Mouse (Mus musculus): ENCODE measurements around the gene 1700028P14Rik. TPM values are rescaled to one million over a fixed set of nuclear protein-coding genes. Genes with fewer than 3 reads are reported as not detected.

The 1700028P14Rik gene
- polyA plus RNA-seq, 1 experiment from 2014 or later, result not detected

DNA sequence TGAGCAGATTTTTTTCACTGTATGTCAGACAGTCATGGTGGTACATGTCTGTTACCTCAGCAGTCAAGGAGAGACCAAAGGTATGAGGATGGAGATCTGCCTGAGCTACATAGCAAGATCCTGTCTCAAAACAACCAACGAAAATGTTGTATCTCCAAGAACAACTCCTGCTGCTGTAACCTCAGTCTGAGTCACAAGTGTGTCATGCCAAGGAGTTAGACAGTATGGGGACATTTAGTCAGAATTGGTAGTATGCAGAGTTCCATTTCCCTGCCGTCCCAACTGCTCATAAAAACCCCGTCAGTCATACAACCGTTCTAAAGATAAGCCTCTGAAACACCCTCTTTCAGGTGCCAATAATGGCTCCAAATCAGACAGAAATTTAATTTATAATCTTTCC lies 130.8 kb downstream of the 1700028P14Rik start:
- Histone ChIP-seq H3K4me1 (no peaks in the 10 kb centered on the region), H3K4me2 (no peak overlapping the region), H3K27ac (no peak overlapping the region), H3K4me3 (no peak overlapping the region), H3K36me3 (no peaks in the 10 kb centered on the region), H3K9ac (no peak overlapping the region), H3K27me3 (no peaks in the 10 kb centered on the region), H3K9me3 (no peaks in the 10 kb centered on the region)
- 91% methylated on average over 4 of the region's 4 CpGs for WGBS
- ATAC-seq (ENCODE audit: insufficient number of reproducible peaks, insufficient read depth, low FRiP score, low TSS enrichment, low read depth), result no peak

- no peak overlapping the region for H3K4me2 ChIP-seq
- H3K4me1 ChIP-seq, result no peaks in the 10 kb centered on the region
- H3K36me3 ChIP-seq, result no peaks in the 10 kb centered on the region
- no peak for ATAC-seq (ENCODE audit: insufficient number of reproducible peaks, insufficient read depth, low FRiP score, low TSS enrichment, low read depth)
- 82% methylated on average over 8 of the region's 8 CpGs for WGBS
- H3K4me3 ChIP-seq, result no peak overlapping the region
- H3K27ac ChIP-seq, result no peak overlapping the region
- no peaks in the 10 kb centered on the region for H3K27me3 ChIP-seq
- H3K9me3 ChIP-seq, result no peaks in the 10 kb centered on the region
- no peak overlapping the region for H3K9ac ChIP-seq
Observed at GRCm38 (mm10) chr19:23521071-23521470, 131.5 kb downstream of the 1700028P14Rik start.

DNA sequence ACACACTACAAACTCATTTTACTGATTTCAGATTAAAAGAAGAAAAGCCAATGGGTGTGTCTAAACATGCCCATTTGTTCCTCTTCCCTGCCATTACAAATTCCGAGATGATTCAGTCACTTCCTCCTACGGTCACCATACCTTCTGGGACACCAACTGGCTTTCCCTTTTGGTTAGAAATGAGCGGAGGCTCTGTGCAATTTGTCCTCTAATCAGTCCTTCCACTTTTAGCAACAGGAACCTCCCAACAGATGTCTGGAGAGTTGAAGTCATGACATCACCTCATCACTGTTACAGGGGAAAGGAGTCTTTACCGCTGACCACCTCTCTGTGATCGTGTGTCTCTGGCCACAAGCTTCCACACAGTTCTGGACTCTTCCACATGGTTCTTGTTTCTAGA lies 132.0 kb downstream of the 1700028P14Rik start:
- WGBS, result 59% methylated on average over 5 of the region's 5 CpGs
- Histone ChIP-seq H3K4me2 (no peak overlapping the region), H3K27ac (no peak overlapping the region), H3K9me3 (no peaks in the 10 kb centered on the region), H3K4me1 (no peaks in the 10 kb centered on the region), H3K4me3 (no peak overlapping the region), H3K27me3 (no peaks in the 10 kb centered on the region), H3K9ac (no peak overlapping the region), H3K36me3 (no peaks in the 10 kb centered on the region)
- no peak for ATAC-seq (ENCODE audit: insufficient number of reproducible peaks, insufficient read depth, low FRiP score, low TSS enrichment, low read depth)

- H3K4me2 ChIP-seq, result no peak overlapping the region
- H3K27me3 ChIP-seq, result no peaks in the 10 kb centered on the region
- H3K27ac ChIP-seq, result no peak overlapping the region
- no peak overlapping the region for H3K4me3 ChIP-seq
- no peaks in the 10 kb centered on the region for H3K9me3 ChIP-seq
- no peaks in the 10 kb centered on the region for H3K36me3 ChIP-seq
- ATAC-seq (ENCODE audit: insufficient number of reproducible peaks, insufficient read depth, low FRiP score, low TSS enrichment, low read depth), result no peak
- WGBS, result 90% methylated on average over 5 of the region's 5 CpGs
- no peak overlapping the region for H3K9ac ChIP-seq
- no peaks in the 10 kb centered on the region for H3K4me1 ChIP-seq
Observed at GRCm38 (mm10) chr19:23518477-23518876, 134.1 kb downstream of the 1700028P14Rik start.

DNA sequence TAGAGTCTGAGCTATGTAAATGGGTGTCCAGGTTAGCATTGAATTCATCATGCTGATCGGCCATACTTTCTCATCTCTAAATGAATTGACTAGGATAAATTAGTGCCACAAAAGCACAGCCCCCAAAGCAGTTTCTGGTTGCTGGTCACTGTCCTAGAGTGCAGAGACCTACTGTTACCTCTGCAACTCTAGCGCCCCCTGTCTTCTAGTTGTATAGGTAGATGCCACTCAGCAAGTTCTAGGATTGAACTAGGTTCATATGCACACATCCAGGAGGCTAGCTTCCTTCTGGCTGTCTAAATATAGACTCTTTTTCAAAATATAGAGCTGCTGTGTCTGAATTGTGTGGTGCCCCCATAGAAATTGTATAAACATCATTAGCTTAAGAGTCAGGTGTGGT lies 141.3 kb downstream of the 1700028P14Rik start:
- Histone ChIP-seq H3K9me3 (no peaks in the 10 kb centered on the region), H3K27me3 (no peaks in the 10 kb centered on the region), H3K36me3 (no peaks in the 10 kb centered on the region), H3K27ac (no peak overlapping the region), H3K9ac (no peak overlapping the region), H3K4me2 (no peak overlapping the region), H3K4me1 (peaks cover 9% of the 10 kb centered on the region), H3K4me3 (no peak overlapping the region)
- 51% methylated on average over 2 of the region's 2 CpGs for WGBS
- ATAC-seq (ENCODE audit: insufficient number of reproducible peaks, insufficient read depth, low FRiP score, low TSS enrichment, low read depth), result no peak

Other genes starting within 250 kb of the 1700028P14Rik start
- gene Mamdc2, start 204.4 kb downstream of the 1700028P14Rik start, polyA plus RNA-seq (2015; fragmentation: Nextera tagmentation; extraction: Ambion mirVana), result 1.0 and 1.3 TPM in 2 replicates
- gene Ptar1, start 34.6 kb upstream of the 1700028P14Rik start, polyA plus RNA-seq (2015; fragmentation: Nextera tagmentation; extraction: Ambion mirVana), result 5.3 and 5.5 TPM in 2 replicates
- gene Apba1, start 106.1 kb upstream of the 1700028P14Rik start, polyA plus RNA-seq (2015; fragmentation: Nextera tagmentation; extraction: Ambion mirVana), result 0.94 and 1.0 TPM in 2 replicates